Mouse (Mus musculus) hindbrain, postnatal 0 days (tissue): ENCODE measurements around the gene Abca2. TPM values are rescaled to one million over a fixed set of nuclear protein-coding genes. Genes with fewer than 3 reads are reported as not detected.

Experiments used
- ATAC-seq: fragments of 200-750 bp; cut with Nextera tagmentation; 2 replicates; pipeline ENCODE4 v1.8.0; 2017; ENCODE audit warnings: mild to moderate bottlenecking, moderate TSS enrichment, moderate library complexity
- DNase-seq: peaks from one replicate; pipeline ENCODE4 v3.0.0-alpha.2; 2015; ENCODE audit warnings: low spot score
- H3K27ac ChIP-seq: fragments of 300-500 bp; sonication (generic); 2 replicates; pipeline ENCODE4 v1.5.1; 2014; ENCODE audit warnings: mild to moderate bottlenecking
- H3K27me3 ChIP-seq: fragments of 300-500 bp; sonication (generic); 2 replicates; pipeline ENCODE4 v1.6.1; 2014; ENCODE audit warnings: low read length, mixed read lengths; ENCODE audit not compliant: insufficient read depth
- H3K36me3 ChIP-seq: fragments of 300-500 bp; sonication (generic); 2 replicates; pipeline ENCODE4 v1.6.1; 2014; ENCODE audit warnings: low read length, mixed read lengths; ENCODE audit not compliant: insufficient read depth
- H3K4me1 ChIP-seq: fragments of 300-500 bp; sonication (generic); 2 replicates; pipeline ENCODE4 v1.6.1; 2014; ENCODE audit warnings: antibody characterized with exemption, low read length, mixed read lengths; ENCODE audit not compliant: insufficient read depth
- H3K4me2 ChIP-seq: fragments of 300-500 bp; sonication (generic); 2 replicates; pipeline ENCODE4 v1.6.1; 2014; ENCODE audit warnings: low read depth, mild to moderate bottlenecking, low read length, moderate library complexity, mixed read lengths
- H3K4me3 ChIP-seq: fragments of 300-500 bp; sonication (generic); 2 replicates; pipeline ENCODE4 v1.5.1; 2014; ENCODE audit warnings: low read length
- H3K9ac ChIP-seq: fragments of 300-500 bp; sonication (generic); replicated peaks from 2 replicates; pipeline ENCODE4 v1.6.1; 2014; ENCODE audit warnings: mild to moderate bottlenecking, low read length, moderate library complexity, mixed read lengths
- H3K9me3 ChIP-seq: fragments of 300-500 bp; sonication (generic); 2 replicates; pipeline ENCODE4 v1.6.1; 2016; ENCODE audit warnings: low read length, mixed read lengths
- CTCF ChIP-seq: IDR thresholded peaks from 2 replicates; pipeline ENCODE4 v1.5.1; 2016; ENCODE audit warnings: antibody characterized with exemption, control low read depth, low read depth
- WGBS: fragments of 180-500 bp; shearing (Covaris S2); extraction: QIAGEN DNeasy Blood & Tissue Kit; methylation state at CpG from one replicate; pipeline ENCODE4 v1.1.7; 2014; 5-methylcytosine and 5-hydroxymethylcytosine counted together
- polyA plus RNA-seq: library from polyadenylated mRNA; unstranded; fragments of >200 nt; fragmentation: Nextera tagmentation; extraction: Ambion mirVana; gene quantifications from 2 replicates; pipeline ENCODE4 v1.2.1, GENCODE M21; 2015
- total RNA-seq: library from RNA; depleted of rRNA; stranded (reverse); fragments of >200 nt; gene quantifications from 2 replicates; pipeline ENCODE4 v1.2.3, GENCODE M21; 2014

The Abca2 gene
- total and polyA plus RNA-seq, 2 experiments from 2014 or later, result 12.5 to 84.6 TPM

GRCm38 (mm10) chr2:25458911-25459310, 30.4 kb downstream of the Abca2 start:
- peak; percentile 23; the same call in 1 of the 2 replicates for TF ChIP-seq CTCF
- ATAC-seq (no peak), DNase-seq (no peak)
- peak overlapping the region; percentile 45; the same call in 1 of the 2 replicates for H3K27ac ChIP-seq
- H3K9me3 ChIP-seq, result no peaks in the 10 kb centered on the region
- peaks cover 17% of the 10 kb centered on the region for H3K4me1 ChIP-seq
- H3K36me3 ChIP-seq, result peaks cover 18% of the 10 kb centered on the region; the same call in 1 of the 2 replicates
- 78% methylated on average over 5 of the region's 5 CpGs for WGBS
- no peak overlapping the region for H3K4me3 ChIP-seq
- H3K4me2 ChIP-seq, result no peak overlapping the region
- no peaks in the 10 kb centered on the region for H3K27me3 ChIP-seq
- 0 out of 2 replicates have a peak overlapping the region, but pooled peaks have one; percentile 70 for H3K9ac ChIP-seq

- H3K4me3 ChIP-seq, result peak overlapping the region; percentile 72
- ATAC-seq, result peak; percentile 22
- WGBS, result 22% methylated on average over 5 of the region's 5 CpGs
- H3K9ac ChIP-seq, result peak overlapping the region; percentile 70
- DNase-seq, result peak; percentile 60
- H3K4me2 ChIP-seq, result peak overlapping the region; percentile 75
- no peaks in the 10 kb centered on the region for H3K27me3 ChIP-seq
- no peak for TF ChIP-seq CTCF
- H3K4me1 ChIP-seq, result peaks cover 17% of the 10 kb centered on the region
- H3K9me3 ChIP-seq, result no peaks in the 10 kb centered on the region
- peak overlapping the region; percentile 94 for H3K27ac ChIP-seq
- H3K36me3 ChIP-seq, result peaks cover 18% of the 10 kb centered on the region; the same call in 1 of the 2 replicates
These were observed 31.6 kb downstream of the Abca2 start for GRCm38 (mm10) chr2:25460135-25460534.

DNA sequence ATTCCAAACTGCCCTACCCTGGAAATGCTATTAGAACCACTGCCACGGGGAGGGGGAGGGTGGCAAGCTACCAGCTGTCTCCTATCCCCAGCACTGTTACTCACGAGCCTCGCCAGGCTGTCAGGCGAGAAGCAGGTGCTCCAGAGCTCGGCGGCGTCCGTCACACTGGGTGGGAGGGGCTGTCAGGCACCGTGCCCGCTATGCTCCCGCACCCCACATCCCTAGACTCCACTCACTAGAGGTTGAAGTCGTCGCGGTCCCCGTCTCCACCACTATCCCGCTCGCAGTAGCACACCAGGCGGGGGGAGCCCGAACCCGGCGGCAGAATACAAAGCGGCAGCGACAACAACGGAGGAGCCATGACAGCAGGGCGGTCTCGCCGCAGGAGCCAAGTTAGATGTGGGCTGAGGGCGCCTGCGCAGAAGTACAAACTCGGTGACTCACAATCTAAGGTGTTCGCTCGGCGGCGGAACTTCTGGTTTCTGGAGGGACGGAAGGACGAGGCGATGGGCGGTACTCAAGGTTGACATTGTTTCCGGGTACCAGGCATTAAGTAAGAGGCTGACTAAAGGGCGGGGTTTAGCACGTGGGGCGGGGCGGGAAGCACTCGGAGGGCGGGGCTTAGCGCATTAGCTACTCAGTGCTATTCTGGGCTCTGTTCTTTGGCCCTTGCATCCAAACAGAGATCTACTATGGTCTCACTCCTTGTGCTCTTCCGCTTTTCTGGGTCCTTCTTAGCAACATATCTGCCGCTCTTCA, 32.2 kb downstream of the Abca2 start, which contains the start of gene Paxx:
TSS of gene Paxx (minus strand) at position 544 of the 759 bp plus-strand sequence.
- peaks cover 17% of the 10 kb centered on the region for H3K4me1 ChIP-seq
- peak; percentile 96 for DNase-seq
- ATAC-seq, result peak; percentile 89
- H3K4me3 ChIP-seq, result peak within 1 kb of the TSS; percentile 72
- TF ChIP-seq CTCF, result no peak
- peak within 1 kb of the TSS; percentile 70 for H3K9ac ChIP-seq
- WGBS, result under 1% methylated on average over 48 of the region's 48 CpGs
- peak within 1 kb of the TSS; percentile 94 for H3K27ac ChIP-seq
- no peaks in the 10 kb centered on the region for H3K9me3 ChIP-seq
- H3K36me3 ChIP-seq, result peaks cover 18% of the 10 kb centered on the region; the same call in 1 of the 2 replicates
- H3K4me2 ChIP-seq, result peak within 1 kb of the TSS; percentile 75
- H3K27me3 ChIP-seq, result no peaks in the 10 kb centered on the region

DNA sequence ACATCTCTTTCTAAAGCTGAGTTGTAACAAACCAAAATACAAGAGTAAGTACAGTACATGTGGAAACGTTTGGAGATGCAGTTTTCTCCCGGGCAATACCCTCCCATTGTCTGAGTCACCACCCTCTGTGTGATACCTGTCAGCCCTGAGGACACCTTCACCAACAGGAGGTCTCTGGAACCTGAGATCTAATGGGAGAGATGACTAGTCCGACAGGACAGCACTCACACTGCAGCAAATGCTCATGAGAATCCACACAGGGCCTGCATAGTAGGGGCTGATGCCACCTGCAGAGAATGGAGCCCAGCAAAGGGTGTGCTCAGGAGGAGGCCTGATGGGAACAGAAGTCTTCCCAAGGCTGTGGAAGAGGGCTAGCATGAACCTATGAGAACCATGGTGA, 32.9 kb downstream of the Abca2 start:
- Histone ChIP-seq H3K27ac (peak overlapping the region; percentile 94), H3K9ac (peak overlapping the region; percentile 70), H3K4me3 (peak overlapping the region; percentile 72), H3K27me3 (no peaks in the 10 kb centered on the region), H3K9me3 (no peaks in the 10 kb centered on the region), H3K36me3 (peaks cover 18% of the 10 kb centered on the region; the same call in 1 of the 2 replicates), H3K4me1 (peaks cover 17% of the 10 kb centered on the region), H3K4me2 (peak overlapping the region; percentile 75)
- no peak for TF ChIP-seq CTCF
- WGBS, result 23% methylated on average over 3 of the region's 3 CpGs
- 0 out of 2 replicates have a peak, but pooled peaks have one; percentile 0 for ATAC-seq
- DNase-seq, result no peak

GRCm38 (mm10) chr2:25463630-25464029, 35.1 kb downstream of the Abca2 start:
- DNase-seq (no peak), ATAC-seq (no peak)
- TF ChIP-seq CTCF, result no peak
- peaks cover 17% of the 10 kb centered on the region for H3K4me1 ChIP-seq
- H3K36me3 ChIP-seq, result peaks cover 8% of the 10 kb centered on the region; the same call in 1 of the 2 replicates
- H3K27me3 ChIP-seq, result no peaks in the 10 kb centered on the region
- no peak overlapping the region for H3K4me2 ChIP-seq
- no peaks in the 10 kb centered on the region for H3K9me3 ChIP-seq
- H3K27ac ChIP-seq, result no peak overlapping the region
- H3K9ac ChIP-seq, result no peak overlapping the region
- no peak overlapping the region for H3K4me3 ChIP-seq
- WGBS, result 91% methylated on average over 3 of the region's 3 CpGs

DNA sequence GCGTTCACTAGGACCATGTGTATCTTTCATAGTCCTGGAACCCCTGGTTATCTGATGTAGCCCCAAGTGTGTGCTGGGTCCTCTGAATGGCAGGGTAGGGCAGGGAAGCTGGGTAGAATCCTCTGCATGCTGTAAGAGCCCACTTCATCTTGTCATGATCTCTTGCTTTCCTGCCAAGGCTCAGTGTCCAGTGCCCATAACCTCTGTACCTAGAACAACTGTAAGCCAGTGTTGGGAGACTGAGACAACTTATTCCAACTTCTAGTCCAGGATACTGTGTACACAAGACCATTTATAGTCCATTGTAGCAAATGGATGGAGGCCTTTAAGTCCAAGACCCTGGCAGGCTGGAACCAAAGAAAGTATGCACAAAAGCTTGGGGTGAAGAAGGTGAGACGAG, 36.8 kb downstream of the Abca2 start:
- H3K36me3 ChIP-seq, result no peaks in the 10 kb centered on the region
- 85% methylated on average over 2 of the region's 2 CpGs for WGBS
- H3K9ac ChIP-seq, result no peak overlapping the region

More for the DNA sequence above, 36.8 kb downstream of the Abca2 start:
- Histone ChIP-seq H3K27ac (peak overlapping the region; percentile 33; the same call in 1 of the 2 replicates), H3K27me3 (no peaks in the 10 kb centered on the region), H3K4me3 (no peak overlapping the region), H3K4me2 (no peak overlapping the region), H3K4me1 (peaks cover 19% of the 10 kb centered on the region), H3K9me3 (no peaks in the 10 kb centered on the region)
- ATAC-seq (no peak), DNase-seq (no peak)
- TF ChIP-seq CTCF, result no peak
